Mouse (Mus musculus): ENCODE measurements around the gene Ssbp2.

The Ssbp2 gene

DNA sequence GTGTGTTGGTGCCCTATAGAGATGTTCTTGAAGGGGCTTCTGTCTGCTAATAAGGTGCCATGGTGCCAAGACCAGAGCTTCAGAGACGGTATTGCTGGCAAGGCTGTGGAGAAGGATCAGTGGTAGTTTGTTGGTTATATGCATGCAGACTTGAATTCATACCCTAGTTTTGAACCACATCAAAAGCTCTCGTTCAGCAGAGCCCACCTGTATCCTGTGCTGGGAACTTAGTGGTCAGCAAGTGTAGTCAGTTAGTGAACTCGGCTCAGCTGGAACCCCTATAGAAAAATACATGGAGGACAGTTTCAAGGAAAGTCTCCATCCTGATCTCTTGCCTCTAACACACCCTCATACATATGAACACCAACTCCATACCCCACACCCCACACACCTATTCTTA is 69.7 kb downstream of the Ssbp2 start:
- no peak for DNase-seq (ENCODE audit: low read depth, low spot score)

DNA sequence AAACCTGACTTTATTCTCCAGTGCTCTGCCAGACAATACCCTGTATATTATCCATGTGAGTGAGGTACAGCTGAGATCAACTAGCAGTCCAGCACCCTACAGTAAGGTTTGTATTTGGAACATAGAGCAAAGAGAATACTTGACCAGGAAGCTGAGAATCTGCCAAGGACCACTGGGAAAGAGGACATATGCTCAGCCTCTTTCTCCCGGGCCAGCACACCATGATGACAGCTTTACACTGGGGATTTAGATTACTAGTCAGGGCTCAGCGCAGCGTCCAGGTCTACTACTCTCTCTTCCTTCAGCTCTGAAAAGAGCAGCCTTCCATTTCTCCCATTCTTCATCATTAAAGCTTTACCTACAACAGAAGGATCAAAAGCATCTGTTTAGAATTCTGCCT is 76.6 kb downstream of the Ssbp2 start:
- DNase-seq (ENCODE audit: low read depth, low spot score), result no peak

DNA sequence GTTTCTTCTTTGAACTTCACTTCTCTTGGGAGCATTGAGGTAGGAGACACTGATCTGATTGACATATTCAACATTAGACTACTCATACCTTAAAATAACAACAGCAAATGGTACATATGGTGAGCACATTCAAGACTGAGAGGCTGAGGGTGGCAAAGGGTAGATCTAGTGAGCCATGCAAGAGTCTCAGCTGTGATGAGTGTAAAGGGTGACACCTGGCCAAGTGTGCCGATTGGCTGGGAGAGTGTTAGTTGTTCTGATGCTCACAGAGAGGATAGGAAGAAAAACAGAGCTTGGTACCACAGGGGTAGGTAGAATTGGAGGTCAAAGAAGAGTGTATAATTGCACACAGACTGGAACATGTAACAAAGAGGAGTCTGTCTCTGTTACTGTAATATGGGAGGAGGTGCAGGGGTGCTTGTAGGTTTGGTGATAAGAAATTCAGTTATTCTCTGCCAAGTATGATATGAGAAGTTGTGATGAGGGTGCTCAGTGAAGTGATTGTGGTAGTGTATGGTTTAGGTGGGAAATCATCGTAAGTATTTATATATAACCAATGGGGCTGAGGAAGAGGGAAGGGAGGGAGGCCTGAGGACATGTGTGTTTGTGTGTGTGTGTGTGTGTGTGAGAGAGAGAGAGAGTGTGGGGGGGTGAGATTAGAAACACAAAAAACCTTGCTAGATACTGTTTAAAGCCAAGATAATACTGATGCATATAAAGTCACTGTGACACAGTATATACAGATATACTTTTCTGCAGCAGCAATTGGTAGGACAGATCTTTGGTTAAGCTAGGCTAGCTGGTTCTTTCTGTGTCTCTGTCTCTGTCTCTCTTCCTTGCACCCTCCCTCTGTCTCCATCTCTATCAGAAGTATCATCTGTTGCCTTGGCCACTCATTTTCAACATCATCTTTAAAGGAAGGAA is 80.3 kb downstream of the Ssbp2 start:
- DNase-seq (ENCODE audit: low read depth, low spot score), result no peak

DNA sequence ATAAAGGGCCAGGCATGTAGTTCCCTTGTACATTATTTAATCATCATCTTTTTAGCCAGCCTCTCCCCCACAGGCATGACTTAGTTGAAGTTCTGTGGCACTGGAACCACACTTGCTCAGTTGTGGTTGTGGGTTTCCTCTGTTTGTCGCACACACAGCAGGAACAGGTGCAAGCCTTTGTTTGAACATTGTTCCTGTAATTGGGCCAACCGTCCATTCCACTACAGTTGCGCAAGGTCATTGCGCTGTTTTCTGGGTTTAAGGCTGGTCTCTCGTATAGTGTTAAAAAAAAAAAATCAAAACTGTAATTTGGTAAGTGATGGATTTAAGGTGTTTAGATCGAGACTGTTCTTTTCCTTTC is 81.0 kb downstream of the Ssbp2 start:
- no peak for DNase-seq (ENCODE audit: low read depth, low spot score)

DNA sequence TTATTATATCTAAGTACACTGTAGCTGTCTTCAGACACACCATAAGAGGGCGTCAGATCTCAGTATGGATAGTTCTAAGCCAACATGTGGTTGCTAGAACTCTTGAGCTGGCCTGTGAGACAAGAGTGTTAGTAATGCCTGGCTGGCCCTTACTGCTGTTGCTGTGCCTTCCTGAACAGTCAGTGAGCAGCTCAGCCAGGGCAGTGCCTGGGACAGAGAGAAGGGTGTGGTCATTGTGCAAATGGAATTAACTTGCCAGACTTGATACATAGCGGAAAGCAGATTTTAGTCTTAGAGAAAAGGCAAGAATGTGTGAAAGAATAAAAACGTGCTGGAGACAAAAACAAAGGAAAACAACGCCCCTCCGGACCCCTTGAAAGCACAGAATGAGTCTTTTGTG is 83.5 kb downstream of the Ssbp2 start:
- no peak for DNase-seq (ENCODE audit: low read depth, low spot score)

DNA sequence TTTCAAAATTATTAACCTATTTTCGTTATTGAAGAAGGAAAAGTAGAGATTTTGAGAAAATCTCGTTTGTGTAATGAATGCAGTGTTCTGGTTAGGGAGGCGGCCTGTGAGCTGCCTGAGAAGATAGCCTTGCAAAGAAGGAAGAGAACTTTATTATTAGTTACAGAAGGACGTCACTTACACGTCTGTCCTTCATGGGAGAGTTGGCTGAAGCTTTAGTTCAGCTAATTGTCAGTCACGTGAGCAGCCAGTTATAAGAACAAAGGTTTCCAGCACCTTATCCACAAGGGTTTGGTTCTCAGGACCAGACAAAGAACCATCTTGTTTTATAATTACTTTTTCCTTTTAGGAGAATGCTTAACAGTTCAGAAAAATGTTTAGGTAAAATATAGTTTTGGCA is 104.0 kb downstream of the Ssbp2 start:
- no peak for DNase-seq (ENCODE audit: low read depth, low spot score)

DNA sequence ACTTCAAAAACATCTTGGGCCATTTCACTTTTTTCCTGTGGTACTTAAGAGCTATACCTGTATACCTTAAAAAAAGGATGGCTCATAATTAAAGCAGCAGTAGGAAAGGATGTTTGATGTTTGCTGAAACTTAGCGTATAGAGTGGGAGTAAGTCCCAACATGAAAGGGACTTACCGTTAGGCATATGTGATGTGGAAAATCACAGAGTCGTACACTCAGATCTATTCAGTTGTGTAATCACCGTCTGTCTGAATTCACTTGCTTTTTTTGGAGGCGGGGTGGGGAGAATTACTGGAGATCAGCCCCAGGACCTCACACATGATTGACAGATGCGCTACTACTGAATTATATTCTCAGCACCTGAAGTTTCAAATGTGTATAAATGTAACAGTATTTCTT is 104.7 kb downstream of the Ssbp2 start:
- DNase-seq (ENCODE audit: low read depth, low spot score), result no peak

DNA sequence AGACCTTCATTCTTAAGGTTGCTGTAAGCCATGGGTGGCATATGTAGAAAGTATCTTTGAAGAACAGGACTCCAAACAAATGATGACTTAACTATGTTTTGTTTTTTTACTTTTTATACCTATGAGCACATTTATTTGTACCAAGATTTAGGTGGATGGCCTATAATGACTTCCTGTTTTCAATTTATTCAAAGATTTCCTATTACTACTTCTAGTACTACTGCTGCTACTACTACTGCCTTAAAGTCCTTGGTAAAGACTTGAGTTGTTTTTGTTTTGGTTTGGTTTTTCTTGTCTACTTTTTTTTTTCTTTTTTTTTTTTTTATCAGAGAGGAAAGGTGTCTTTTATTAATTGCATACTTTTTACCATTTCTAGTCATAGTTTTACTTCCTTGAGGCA is 121.4 kb downstream of the Ssbp2 start:
- DNase-seq (ENCODE audit: low read depth, low spot score), result peak; percentile 20

DNA sequence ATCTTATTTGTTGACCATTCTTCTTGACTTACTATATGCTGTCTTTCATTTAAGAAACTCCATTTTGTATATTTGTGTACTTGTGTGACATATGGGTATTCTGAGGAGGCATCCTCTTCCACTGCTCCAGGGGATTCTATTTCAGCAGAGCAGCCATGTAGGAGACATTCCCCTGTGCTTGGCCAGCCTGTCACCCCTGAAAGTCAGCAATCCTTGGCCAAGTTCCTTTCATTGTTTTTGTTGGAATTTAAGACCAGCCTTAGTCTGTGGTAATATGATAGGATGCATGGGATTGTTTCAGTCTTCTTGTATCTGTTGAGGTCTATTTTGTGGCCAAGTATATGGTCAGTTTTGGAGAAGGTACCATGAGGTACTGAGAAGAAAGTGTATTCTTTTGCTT is 122.1 kb downstream of the Ssbp2 start:
- DNase-seq (ENCODE audit: low read depth, low spot score), result no peak

DNA sequence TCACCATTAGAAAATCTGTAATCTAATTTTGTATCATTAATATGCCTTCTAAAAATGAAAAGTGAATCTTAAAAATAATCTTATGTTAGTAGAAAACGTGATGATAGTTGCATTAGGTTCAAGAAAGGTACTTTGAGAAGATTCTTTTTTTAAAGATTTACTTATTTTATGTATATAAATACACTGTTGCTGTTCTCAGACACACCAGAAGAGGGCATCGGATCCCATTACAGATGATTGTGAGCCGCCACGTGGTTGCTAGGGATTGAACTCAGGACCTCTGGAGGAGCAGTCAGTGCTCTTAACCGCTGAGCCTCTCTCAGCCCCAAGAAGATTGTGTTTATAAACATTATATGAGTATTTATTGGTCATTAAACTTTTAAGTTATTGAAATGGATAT is 126.3 kb downstream of the Ssbp2 start:
- DNase-seq (ENCODE audit: low read depth, low spot score), result no peak

DNA sequence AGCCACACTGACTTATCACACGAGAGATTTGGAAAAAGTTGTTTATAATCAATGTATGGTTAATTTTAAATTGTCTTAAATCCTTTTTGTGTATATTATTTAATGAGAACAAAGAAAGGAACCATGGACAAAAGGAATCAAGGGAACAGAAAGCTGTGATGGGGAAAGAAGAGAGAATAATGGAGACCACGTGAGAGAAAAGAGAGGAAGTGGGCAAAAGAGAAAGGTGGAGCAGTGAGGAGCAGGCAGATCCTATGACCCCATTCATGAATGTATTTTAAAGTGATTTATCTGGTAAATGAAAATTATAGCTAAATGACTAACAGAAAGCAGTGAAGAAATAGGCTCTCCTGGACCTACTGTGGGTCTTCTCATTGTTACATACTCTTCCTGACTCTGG is 128.4 kb downstream of the Ssbp2 start:
- no peak for DNase-seq (ENCODE audit: low read depth, low spot score)

DNA sequence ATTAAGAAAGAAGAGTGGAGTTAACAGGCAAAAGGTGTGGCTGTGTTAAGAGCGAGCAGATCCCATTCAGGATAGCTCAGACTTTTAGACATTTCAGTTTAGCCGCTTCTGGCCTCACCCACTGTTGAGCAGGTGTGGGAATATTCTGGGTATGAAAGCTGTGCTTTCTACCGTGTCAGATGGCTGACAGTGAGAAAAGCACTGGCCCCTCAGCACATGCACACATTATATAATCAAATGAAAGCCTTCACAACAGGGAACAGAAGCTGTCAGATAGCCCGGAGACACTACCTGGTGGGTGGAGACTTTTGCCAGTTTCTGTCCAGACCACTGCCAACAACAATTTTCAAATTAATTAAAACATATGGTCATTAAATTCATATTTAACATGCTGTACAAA is 131.8 kb downstream of the Ssbp2 start:
- no peak for DNase-seq (ENCODE audit: low read depth, low spot score)

DNA sequence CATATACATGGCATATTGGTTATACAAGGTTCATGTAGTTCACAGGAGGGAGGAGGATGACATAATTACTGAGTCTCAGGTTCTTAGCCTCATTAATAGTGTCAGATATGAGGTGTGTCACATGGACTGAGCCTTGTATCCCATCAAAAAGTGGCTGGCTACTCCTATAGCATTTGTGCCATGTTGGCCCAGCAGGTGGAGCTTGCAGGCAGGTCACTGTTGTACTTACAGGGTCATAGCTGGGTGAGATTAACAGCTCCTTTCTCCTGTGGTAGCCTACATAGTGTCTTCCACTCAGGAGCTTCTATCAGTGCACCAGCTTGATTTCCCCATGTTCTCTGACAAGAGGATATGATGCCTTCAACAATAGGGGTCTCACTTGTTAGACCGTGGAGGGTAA is 135.2 kb downstream of the Ssbp2 start:
- DNase-seq (ENCODE audit: low read depth, low spot score), result no peak

DNA sequence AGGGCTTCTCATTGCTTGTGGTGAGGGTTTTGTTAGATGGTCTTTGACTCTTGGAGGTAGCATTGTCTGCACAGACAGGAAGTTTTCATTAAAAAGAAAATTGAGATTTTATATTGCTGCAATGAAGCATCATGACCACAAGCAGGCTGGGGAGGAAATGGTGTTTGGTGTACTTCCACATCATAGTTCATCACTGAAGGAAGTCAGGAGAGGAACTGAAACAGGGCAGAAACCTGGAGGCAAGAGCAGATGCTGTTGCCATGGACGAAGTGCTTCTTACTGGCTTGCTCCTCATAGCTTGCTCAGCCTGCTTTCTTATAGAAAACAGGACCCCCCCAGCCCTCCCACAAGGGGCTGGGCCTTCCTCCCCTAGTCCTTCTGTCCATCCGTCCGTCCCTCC is 139.5 kb downstream of the Ssbp2 start:
- DNase-seq (ENCODE audit: low read depth, low spot score), result peak; percentile 68

DNA sequence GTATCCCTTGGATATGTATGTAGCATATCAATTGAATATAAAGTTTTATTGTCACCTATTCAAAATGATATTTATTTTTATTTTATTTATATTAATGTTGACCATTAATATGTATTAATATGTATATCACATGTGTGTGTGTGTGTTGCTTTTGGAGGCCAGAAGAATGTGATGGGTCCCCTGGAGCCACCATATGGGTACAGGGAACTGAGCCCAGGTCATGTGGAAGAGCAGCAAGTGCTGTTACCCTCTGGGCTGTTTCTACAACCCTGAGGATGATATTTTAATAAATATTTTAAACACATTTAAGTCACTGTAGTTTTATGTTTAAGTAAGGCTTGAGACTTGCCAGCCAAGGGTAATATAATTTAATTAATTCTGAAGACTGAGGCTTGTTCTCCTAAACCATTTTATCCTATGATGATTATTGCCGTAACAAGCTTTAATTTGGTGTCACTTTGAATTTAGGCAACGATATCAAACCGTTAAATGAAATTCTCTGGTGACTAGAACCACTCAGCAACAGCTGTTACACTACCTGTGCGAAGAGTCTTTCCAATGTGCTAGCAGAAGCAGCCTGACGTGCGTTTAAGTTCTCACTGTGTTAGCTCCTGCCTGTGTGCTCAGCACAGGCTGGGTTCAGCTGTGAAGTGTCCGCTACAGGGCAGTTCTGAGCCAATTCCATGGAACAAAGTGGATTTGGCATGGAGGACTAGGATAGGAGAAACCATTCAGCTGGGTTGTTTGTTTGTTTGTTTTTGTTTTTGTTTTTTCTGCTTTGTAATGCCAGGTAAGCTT is 145.2 kb downstream of the Ssbp2 start:
- DNase-seq (ENCODE audit: low read depth, low spot score), result no peak

DNA sequence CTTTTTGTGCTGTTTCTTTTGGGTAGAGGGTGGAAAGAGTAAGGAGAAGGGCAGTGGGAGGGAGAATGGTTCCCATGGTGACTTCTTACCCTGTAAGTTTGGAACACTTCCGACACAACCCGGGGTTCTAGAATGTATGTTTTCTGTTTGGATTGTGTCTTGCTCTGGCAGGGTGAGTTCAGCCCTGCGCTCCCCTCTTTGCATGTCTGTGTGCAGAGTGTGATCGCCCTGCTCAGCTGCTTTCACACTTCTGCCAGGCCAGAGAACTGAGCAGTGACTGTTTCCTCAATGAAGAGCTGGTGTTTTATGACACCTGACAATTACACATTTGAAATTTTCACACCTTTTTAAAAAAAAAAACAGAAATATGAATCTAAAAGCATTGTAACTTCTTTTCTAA is 150.5 kb downstream of the Ssbp2 start:
- DNase-seq (ENCODE audit: low read depth, low spot score), result peak; percentile 34

DNA sequence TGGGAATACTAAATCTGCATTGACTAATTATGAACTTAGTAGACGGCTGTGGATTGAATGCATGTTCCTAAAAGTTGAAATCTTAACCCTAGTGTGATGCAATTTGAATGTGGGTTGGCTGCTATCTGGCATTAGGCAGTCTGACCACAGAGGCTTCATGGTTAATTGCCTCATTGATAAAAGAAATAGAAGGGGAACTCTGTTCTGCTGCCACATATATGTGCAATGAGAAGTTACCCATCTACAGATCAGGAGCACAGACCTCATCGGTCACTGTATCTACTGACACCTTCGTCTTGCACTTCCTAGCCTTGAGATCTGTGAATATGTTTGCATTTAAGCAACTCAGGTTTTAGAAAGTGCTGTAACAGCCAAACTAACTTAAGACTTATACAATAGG is 151.8 kb downstream of the Ssbp2 start:
- DNase-seq (ENCODE audit: low read depth, low spot score), result no peak

DNA sequence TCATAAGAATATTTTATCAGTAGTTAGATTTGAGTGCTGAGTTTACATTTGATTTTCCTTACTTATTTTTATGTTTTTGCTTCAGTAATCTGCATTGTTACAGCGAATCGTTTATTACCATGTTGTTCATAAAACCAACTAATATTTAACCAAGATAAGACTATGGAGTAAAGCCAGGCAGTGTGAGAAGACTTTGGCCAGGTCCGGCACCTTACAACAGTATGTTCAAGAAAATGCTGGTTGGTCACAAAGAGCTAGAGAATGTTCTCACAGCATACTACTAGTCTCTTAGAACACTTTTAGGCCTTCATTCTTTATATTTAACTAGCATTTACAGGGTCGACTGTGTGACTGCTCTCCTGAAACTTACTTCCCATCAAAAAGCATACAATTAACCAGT is 152.5 kb downstream of the Ssbp2 start:
- no peak for DNase-seq (ENCODE audit: low read depth, low spot score)

DNA sequence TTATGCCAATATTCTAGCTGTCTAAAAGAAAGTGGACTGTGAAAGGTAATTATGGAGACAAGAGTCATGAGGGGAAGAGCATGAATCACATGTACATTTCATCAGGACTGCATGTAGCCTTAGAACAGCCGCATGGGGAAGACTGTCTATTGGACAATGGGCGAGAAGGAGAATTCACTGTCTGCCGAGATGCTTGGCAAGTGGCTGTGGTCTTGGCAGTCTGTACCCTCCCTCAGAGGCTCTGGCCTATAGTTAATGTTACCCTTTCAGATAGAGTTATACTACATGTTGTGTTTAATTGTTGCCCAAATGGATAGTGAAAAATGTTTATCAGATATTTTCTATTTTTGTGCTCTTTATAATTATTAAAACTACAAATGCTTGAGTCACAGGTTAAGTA is 156.0 kb downstream of the Ssbp2 start:
- no peak for DNase-seq (ENCODE audit: low read depth, low spot score)

DNA sequence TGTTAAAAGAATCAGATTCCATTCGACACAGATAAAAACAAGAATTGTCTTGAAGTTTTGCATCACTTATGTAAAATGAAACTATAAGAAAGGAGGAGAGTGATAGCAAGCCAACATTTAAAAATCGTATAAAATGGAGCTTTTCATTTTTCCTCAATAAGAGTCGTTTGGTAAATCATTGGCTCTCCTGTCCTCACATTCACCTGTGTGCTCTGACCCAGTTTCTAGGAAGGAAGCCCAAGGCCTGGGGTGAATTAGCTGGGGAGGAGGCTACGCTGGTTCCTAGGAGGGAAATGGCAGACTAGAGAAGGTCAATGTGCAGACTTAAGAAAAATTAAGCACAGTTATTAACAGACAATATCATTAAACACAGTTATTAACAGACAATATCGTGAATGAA is 156.8 kb downstream of the Ssbp2 start:
- DNase-seq (ENCODE audit: low read depth, low spot score), result peak; percentile 53

DNA sequence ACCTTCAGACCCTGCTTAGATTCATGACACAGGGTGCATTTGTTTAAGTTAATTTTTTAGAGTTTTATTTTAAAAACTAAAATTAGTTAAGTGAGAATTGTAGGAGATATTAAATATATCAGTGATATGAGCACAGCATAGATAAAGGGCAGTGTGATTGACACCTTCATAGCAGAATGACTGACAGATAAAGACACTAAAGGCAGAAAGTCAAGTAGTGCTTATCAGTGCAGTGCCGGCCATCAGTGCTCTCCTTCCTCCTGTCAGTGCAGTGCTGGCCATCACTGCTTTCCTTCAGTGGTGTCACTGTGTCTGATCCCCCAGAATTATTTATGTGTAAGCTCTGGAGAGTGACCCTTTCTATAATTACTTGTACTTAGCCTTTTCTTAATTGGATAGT is 159.3 kb downstream of the Ssbp2 start:
- DNase-seq (ENCODE audit: low read depth, low spot score), result no peak

DNA sequence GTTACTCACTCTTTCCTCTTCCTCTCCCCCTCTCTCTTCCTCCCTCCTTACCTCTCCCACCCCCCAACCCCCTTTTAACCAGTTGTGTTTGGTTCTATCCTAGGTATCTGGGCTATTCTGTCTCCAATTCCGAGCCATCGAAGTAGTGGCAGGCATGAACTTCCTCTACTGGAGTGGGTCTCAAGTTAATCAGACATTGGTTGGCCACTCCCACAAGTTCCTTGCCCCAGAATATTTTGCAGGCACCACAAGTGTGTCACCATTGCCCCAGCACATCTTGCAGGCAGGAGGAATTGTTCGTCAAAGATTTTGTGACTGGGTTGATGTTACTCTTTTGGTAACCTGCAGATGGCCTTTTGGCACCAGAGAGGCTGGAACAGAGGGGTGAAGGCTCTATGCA is 160.5 kb downstream of the Ssbp2 start:
- DNase-seq (ENCODE audit: low read depth, low spot score), result no peak

DNA sequence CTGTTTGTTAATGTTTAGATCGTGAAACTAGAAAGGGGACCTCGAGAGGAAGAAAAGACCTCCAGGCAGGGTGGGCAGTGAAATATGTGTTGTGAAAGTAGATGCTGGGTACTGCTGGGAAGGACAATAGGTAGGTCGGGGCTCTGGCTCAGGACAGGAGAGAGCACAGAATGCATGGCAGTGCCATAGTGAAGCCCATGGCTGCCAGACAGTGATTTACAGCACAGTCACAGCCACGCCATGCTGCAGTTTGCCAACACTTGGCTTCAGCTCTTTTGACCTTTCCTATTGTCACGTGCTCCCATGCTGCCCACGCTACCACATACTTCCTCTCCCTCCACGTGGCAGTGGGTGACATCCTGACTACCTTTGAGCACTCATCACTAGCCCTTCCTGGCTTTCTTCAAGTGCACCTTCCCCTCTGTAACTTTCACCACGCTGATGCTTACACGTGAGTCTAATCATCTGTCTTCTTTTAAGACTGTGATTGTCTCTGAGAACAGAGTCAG is 171.3 kb downstream of the Ssbp2 start:
- no peak for DNase-seq (ENCODE audit: low read depth, low spot score)

All from A20 (cell line).